Mouse (Mus musculus) granulocyte monocyte progenitor cell, adult 5-6 weeks (primary cell): ENCODE data around the gene Ppm1b. TPM values are rescaled to one million over a fixed set of nuclear protein-coding genes. Genes with fewer than 3 reads are reported as not detected.

Experiments used
- ATAC-seq: replicated peaks from 2 replicates; pipeline ENCODE4 v1.8.0; 2016; ENCODE audit warnings: mild to moderate bottlenecking, moderate TSS enrichment, inconsistent platforms; ENCODE audit not compliant: poor library complexity, severe bottlenecking
- total RNA-seq, 2 experiments: library from RNA; stranded (forward) in 1 of 2; stranded (reverse) in 1 of 2; fragments of 200-712, 200-1000 nt in 1 of 2; fragments of >200 nt in 1 of 2; fragmentation: Nextera tagmentation in 1 of 2; gene quantifications; 2 replicates each; pipeline ENCODE4 v1.2.3; 2014 to 2017

The Ppm1b gene
- total RNA-seq (2014; fragmentation: Nextera tagmentation) (36.9 and 39.3 TPM in 2 replicates), total RNA-seq (2017) (39.5 and 48.2 TPM in 2 replicates)

GRCm38 (mm10) chr17:84956441-84956840, at the start of gene Ppm1b:
Ppm1b (plus strand) TSS chr17:84956741.
- no peak for ATAC-seq

- peak; percentile 59 for ATAC-seq
Observed at GRCm38 (mm10) chr17:84921666-84922376, 34.7 kb upstream of the Ppm1b start.

DNA sequence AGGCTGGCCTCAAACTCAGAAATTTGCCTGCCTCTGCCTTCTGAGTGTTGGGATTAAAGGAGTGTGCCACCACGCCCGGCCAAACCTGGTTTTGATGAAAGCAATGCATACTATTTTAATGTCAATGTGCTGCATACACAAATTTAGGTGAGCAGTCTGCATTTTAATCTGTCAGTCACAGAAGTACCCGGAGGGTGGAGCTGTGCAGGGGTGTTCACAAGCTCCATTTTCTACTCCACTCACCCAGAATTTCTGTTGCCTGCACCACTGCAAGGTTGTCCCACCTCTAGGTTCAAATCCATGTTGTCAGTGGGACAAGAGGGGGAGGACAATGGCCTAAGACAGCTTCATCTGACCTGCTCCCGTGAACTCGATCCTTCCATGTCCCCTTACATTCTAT, 31.8 kb upstream of the Ppm1b start:
- no peak for ATAC-seq

GRCm38 (mm10) chr17:84926233-84926632, 30.3 kb upstream of the Ppm1b start:
- ATAC-seq: no peak

DNA sequence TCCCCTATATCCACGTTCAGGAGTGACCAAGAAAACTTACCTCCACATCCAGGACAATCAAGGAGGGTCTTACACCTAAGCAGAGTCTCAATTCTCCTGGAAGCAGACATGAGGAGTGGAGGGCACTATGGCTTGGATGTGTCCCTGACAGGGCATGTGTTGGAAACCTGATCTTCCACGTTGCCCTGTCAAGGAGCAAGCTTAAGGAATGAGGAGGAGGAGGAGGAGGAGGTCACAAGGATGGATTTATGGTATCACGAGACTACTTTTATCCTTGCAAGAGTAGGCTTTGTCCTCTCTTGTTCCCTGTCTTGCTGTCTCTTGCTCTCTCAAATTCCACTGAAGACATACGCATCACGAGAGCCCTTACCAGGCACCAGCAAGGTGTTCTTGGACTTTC, 29.0 kb upstream of the Ppm1b start:
- ATAC-seq: no peak

- no peak for ATAC-seq
Observed at GRCm38 (mm10) chr17:84932943-84933342, 23.6 kb upstream of the Ppm1b start.

GRCm38 (mm10) chr17:84933968-84934367, 22.6 kb upstream of the Ppm1b start:
- ATAC-seq: no peak

GRCm38 (mm10) chr17:84935620-84936019, 20.9 kb upstream of the Ppm1b start:
- peak; percentile 35 for ATAC-seq

DNA sequence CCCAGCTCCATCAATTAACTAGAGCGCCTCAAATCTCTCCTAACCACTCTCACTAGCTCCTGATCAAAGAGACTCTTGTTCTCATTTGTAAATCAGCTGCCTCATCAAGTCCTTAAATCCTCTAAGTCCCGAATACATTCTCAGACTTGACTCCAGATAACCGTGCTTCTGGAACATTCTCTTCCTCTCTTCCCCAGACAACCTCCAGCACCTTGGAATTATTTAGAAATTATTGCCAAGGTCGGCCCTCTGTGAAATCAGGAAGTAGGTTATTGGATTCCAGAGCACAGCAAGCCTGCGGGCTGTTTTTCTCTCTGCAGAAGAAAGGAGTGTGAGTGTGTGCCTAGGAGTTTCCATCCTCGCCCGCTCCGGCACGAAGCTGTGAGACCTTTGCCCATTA, 20.2 kb upstream of the Ppm1b start:
- no peak for ATAC-seq

DNA sequence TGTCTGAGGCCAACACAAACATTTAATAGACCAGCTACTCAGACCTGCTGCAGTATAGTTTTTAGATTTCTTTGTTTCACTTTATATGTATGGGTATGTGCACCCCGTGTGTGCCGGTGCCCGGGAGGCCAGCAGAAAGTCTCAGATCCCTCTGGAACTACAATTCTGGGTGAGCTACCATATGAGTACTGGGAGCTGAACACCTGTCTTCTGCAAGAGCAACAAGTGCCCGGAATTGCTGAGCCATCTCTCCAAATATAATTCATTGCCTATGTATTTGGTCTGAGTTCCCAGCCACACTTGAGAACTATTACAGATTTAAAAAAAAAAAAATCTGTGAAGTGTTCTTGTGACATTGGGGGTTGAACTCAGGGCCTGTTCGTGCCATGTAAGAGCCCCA, 19.7 kb upstream of the Ppm1b start:
- no peak for ATAC-seq

- no peak for ATAC-seq
Observed at GRCm38 (mm10) chr17:84937220-84937619, 19.3 kb upstream of the Ppm1b start.

GRCm38 (mm10) chr17:84938215-84938614, 18.3 kb upstream of the Ppm1b start:
- ATAC-seq: no peak

GRCm38 (mm10) chr17:84940017-84940731, 16.4 kb upstream of the Ppm1b start:
- no peak for ATAC-seq

GRCm38 (mm10) chr17:84941291-84941868, 15.2 kb upstream of the Ppm1b start:
- ATAC-seq: no peak; the same call in 1 of the 2 replicates

DNA sequence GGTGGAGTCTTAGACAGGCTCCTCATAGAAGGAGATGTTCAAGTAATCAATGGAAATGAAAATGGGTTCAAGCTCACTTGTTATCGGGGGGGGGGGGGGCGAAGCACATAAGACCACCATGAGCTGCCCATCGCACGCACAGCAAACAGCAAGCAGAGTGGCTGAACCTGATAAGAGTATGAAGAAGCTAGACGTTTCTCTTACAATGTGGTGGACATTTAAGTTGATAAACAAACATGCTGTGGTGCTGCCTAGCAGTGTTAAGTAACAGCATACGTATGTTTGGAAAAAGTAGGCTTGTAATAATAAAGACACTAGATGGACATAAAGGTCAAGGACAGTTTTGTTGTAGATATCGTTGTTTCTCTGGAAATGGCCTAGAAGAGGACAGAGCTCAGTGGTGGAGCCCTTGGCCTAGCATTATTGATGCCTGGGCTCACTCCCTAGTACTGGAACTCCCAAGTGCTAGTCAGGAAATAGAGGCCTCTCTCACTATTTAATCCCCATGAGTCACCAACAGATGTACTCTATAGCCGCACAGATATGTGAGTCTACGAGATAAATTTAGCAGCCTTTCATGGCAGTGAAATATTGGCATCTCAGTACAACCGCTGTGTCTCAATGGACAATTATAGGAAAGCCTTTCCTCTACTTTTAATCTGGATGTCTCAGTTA, 14.0 kb upstream of the Ppm1b start:
- ATAC-seq: no peak

DNA sequence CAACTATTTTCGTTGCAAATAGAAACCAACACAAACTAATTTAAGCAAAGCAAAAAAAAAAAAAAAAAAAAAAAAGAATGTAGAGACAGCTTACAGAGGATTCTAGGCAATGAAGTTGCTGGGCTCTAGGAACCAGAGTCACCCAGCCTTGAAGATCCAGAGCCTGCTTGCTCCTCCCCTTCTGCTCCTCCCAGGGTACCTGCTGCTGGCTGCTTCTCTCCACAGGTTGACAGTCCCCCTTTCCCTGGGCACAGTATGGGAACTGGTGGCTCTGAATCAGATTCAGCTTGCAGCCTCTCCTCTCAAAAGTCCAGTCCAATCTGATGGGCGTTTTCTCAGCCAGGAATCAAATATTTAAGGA, 13.5 kb upstream of the Ppm1b start:
- no peak for ATAC-seq

GRCm38 (mm10) chr17:84944348-84944747, 12.2 kb upstream of the Ppm1b start:
- ATAC-seq: no peak

GRCm38 (mm10) chr17:84952521-84952920, 4.0 kb upstream of the Ppm1b start:
- ATAC-seq: no peak

DNA sequence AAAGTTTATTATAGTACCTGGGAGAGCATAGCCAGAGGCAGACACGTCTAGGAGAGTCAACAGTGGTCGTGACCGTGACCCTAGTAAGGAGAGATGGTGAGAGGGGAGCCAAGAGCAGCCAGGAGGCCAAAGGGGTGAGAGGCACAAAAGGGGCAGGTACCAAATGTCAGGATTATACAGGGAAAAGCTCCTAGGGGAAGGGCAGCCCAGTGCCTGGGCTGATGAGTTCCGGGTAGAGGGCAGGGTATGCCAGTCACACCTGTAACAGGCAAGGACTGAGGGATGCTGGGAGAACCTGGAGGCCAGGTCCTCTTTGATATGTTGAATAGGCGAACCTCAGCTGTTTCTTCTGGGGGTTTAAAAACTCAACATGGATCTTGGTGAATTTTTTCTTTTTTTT, 2.8 kb upstream of the Ppm1b start:
- no peak for ATAC-seq

- no peak for ATAC-seq
Observed at GRCm38 (mm10) chr17:84954881-84955280, 1.7 kb upstream of the Ppm1b start.

DNA sequence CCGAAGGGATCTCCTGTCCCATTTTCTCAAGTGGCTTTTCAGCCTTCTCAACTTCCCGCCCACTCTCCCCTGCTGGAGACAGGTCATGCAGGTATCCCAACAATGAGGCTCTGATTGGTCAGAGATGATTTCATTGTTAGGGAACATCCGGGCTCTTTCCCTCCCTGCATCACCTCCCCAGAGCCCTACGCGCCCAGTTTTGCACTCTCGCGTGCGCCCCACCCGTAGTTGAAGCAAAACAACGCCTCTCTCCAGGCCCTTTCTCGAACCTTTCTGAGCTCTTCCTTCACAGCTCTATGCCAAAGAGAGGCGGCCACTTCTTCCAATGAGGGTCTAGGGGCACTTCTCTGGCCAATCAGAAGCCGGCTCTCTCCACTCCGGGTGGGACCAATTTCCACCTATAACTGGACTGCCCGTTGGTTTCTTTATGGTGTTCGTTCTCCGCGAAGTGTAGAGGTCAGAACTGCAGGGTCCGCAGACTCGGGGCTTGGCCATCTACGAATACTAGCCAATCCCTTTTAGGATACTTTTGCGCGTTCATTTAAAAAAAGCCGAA, 468 bp downstream of the Ppm1b start:
- ATAC-seq: peak; percentile 57
